Mouse (Mus musculus) liver, postnatal 0 days (tissue): ENCODE data around the gene Nme2.
A peak's percentile ranks its signal among the peaks of the same experiment; 100 is the strongest.

Source experiments
- CTCF ChIP-seq: sonication (generic); IDR thresholded peaks from 2 replicates; pipeline ENCODE4 v1.5.1; 2016; ENCODE audit warnings: antibody characterized with exemption, low read depth
- EP300 ChIP-seq: IDR thresholded peaks from 2 replicates; pipeline ENCODE4 v1.6.1; 2016; ENCODE audit warnings: antibody characterized with exemption, low read depth, mild to moderate bottlenecking

DNA sequence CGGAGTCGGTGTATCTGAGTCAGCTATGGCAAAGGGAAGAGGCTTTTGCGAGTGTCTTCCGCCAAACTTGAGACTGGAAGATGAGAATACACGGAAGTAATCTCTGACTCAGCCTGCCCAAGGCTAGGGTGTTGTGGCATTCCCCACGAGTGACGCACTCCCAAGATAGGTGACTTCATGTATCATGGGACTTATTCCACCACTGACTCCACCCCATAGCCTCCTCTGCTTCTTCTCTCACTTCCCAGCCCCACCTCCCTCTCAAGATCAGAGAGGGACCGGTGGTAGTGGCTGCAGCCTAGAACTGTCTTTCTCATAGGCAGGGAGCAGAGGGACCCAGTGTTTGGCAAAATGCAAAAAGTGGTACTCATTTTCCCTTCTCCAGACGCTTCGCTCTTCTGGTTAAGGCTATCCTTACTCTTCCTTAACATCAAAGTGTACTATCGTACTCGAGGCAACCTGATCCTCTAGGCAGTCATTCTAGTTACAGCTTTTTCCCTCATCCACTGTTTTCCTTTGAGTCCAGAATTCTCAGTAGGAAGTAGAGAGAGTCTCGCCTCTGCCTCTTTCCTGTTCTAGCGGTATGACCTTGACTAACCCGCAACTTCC lies 39.2 kb upstream of the Nme2 start:
- no peak for TF ChIP-seq CTCF
- peak; percentile 6; the same call in 1 of the 2 replicates for TF ChIP-seq EP300
